Mouse (Mus musculus): ENCODE measurements at regions not wholly inside any gene's neighbourhood (a gene's known extent, or its start where the extent isn't known, plus 50 kb on each side); places are given as distances from the start of the nearest gene placed in this dataset.

GRCm38 (mm10) chr15:42225006-42225405 is 2090.8 kb downstream of the 9330182O14Rik start:
- TF ChIP-seq POU5F1 (IDR thresholded peaks at IDR 0.05; ENCODE audit: borderline replicate concordance, low read length) (no peak), CTCF (conservative IDR thresholded peaks at IDR 0.05; ENCODE audit: low read length) (no peak)
- H3K27me3 ChIP-seq (ENCODE audit: insufficient read depth, low read length), result no peaks in the 10 kb centered on the region

GRCm38 (mm10) chr15:42231692-42232091 is 2097.5 kb downstream of the 9330182O14Rik start:
- Histone ChIP-seq H3K4me1 (replicated peaks; ENCODE audit: low read depth, low read length) (no peaks in the 10 kb centered on the region), H3K4me3 (replicated peaks; ENCODE audit: low read length) (no peak overlapping the region), H3K27me3 (ENCODE audit: insufficient read depth, low read length) (no peaks in the 10 kb centered on the region), H3K9me3 (ENCODE audit: low read length) (no peaks in the 10 kb centered on the region), H3K36me3 (ENCODE audit: insufficient read depth, low read length) (no peaks in the 10 kb centered on the region)
- TF ChIP-seq POU5F1 (IDR thresholded peaks at IDR 0.05; ENCODE audit: borderline replicate concordance, low read length), result no peak
- TF ChIP-seq NANOG (IDR thresholded peaks at IDR 0.05; ENCODE audit: borderline replicate concordance, low read length), result no peak
- no peak for TF ChIP-seq CTCF (conservative IDR thresholded peaks at IDR 0.05; ENCODE audit: low read length)

More at GRCm38 (mm10) chr15:42225006-42225405, 2090.8 kb downstream of the 9330182O14Rik start:
- Histone ChIP-seq H3K36me3 (ENCODE audit: insufficient read depth, low read length) (no peaks in the 10 kb centered on the region), H3K9me3 (ENCODE audit: low read length) (no peaks in the 10 kb centered on the region), H3K4me1 (replicated peaks; ENCODE audit: low read depth, low read length) (no peaks in the 10 kb centered on the region), H3K4me3 (replicated peaks; ENCODE audit: low read length) (no peak overlapping the region)

GRCm38 (mm10) chr15:42246812-42247211 is 2112.6 kb downstream of the 9330182O14Rik start:
- no peak for TF ChIP-seq CTCF (conservative IDR thresholded peaks at IDR 0.05; ENCODE audit: low read length)
- no peak for TF ChIP-seq POU5F1 (IDR thresholded peaks at IDR 0.05; ENCODE audit: borderline replicate concordance, low read length)
- no peak for TF ChIP-seq NANOG (IDR thresholded peaks at IDR 0.05; ENCODE audit: borderline replicate concordance, low read length)
- Histone ChIP-seq H3K4me3 (replicated peaks; ENCODE audit: low read length) (no peak overlapping the region), H3K36me3 (ENCODE audit: insufficient read depth, low read length) (no peaks in the 10 kb centered on the region), H3K27me3 (ENCODE audit: insufficient read depth, low read length) (no peaks in the 10 kb centered on the region), H3K9me3 (ENCODE audit: low read length) (no peaks in the 10 kb centered on the region), H3K4me1 (replicated peaks; ENCODE audit: low read depth, low read length) (no peaks in the 10 kb centered on the region)

- no peaks in the 10 kb centered on the region for H3K4me1 ChIP-seq (replicated peaks; ENCODE audit: low read depth, low read length)
- H3K9me3 ChIP-seq (ENCODE audit: low read length), result no peaks in the 10 kb centered on the region
- no peaks in the 10 kb centered on the region for H3K36me3 ChIP-seq (ENCODE audit: insufficient read depth, low read length)
- H3K27me3 ChIP-seq (ENCODE audit: insufficient read depth, low read length), result no peaks in the 10 kb centered on the region
- no peak for TF ChIP-seq NANOG (IDR thresholded peaks at IDR 0.05; ENCODE audit: borderline replicate concordance, low read length)
- no peak for TF ChIP-seq CTCF (conservative IDR thresholded peaks at IDR 0.05; ENCODE audit: low read length)
- no peak for TF ChIP-seq POU5F1 (IDR thresholded peaks at IDR 0.05; ENCODE audit: borderline replicate concordance, low read length)
- no peak overlapping the region for H3K4me3 ChIP-seq (replicated peaks; ENCODE audit: low read length)
Observed at GRCm38 (mm10) chr15:42252730-42253330, 2118.7 kb downstream of the 9330182O14Rik start.

GRCm38 (mm10) chr15:42256343-42256742 is 2122.2 kb downstream of the 9330182O14Rik start:
- no peaks in the 10 kb centered on the region for H3K4me1 ChIP-seq (replicated peaks; ENCODE audit: low read depth, low read length)
- H3K4me3 ChIP-seq (replicated peaks; ENCODE audit: low read length), result no peak overlapping the region
- no peaks in the 10 kb centered on the region for H3K9me3 ChIP-seq (ENCODE audit: low read length)
- H3K36me3 ChIP-seq (ENCODE audit: insufficient read depth, low read length), result no peaks in the 10 kb centered on the region
- TF ChIP-seq CTCF (conservative IDR thresholded peaks at IDR 0.05; ENCODE audit: low read length) (no peak), NANOG (IDR thresholded peaks at IDR 0.05; ENCODE audit: borderline replicate concordance, low read length) (no peak), POU5F1 (IDR thresholded peaks at IDR 0.05; ENCODE audit: borderline replicate concordance, low read length) (no peak)
- H3K27me3 ChIP-seq (ENCODE audit: insufficient read depth, low read length), result no peaks in the 10 kb centered on the region

- Histone ChIP-seq H3K27me3 (ENCODE audit: insufficient read depth, low read length) (no peaks in the 10 kb centered on the region), H3K9me3 (ENCODE audit: low read length) (peaks cover 4% of the 10 kb centered on the region; the same call in 1 of the 2 replicates), H3K4me3 (replicated peaks; ENCODE audit: low read length) (no peak overlapping the region), H3K4me1 (replicated peaks; ENCODE audit: low read depth, low read length) (no peaks in the 10 kb centered on the region), H3K36me3 (ENCODE audit: insufficient read depth, low read length) (no peaks in the 10 kb centered on the region)
- no peak for TF ChIP-seq CTCF (conservative IDR thresholded peaks at IDR 0.05; ENCODE audit: low read length)
- TF ChIP-seq POU5F1 (IDR thresholded peaks at IDR 0.05; ENCODE audit: borderline replicate concordance, low read length), result no peak
- no peak for TF ChIP-seq NANOG (IDR thresholded peaks at IDR 0.05; ENCODE audit: borderline replicate concordance, low read length)
Observed at GRCm38 (mm10) chr15:42275117-42275516, 2141.0 kb downstream of the 9330182O14Rik start.

GRCm38 (mm10) chr15:42277247-42277646 is 2143.1 kb downstream of the 9330182O14Rik start:
- no peak overlapping the region for H3K4me3 ChIP-seq (replicated peaks; ENCODE audit: low read length)
- TF ChIP-seq NANOG (IDR thresholded peaks at IDR 0.05; ENCODE audit: borderline replicate concordance, low read length) (no peak), POU5F1 (IDR thresholded peaks at IDR 0.05; ENCODE audit: borderline replicate concordance, low read length) (no peak), CTCF (conservative IDR thresholded peaks at IDR 0.05; ENCODE audit: low read length) (no peak)
- peaks cover 14% of the 10 kb centered on the region for H3K9me3 ChIP-seq (ENCODE audit: low read length)
- no peaks in the 10 kb centered on the region for H3K27me3 ChIP-seq (ENCODE audit: insufficient read depth, low read length)
- H3K36me3 ChIP-seq (ENCODE audit: insufficient read depth, low read length), result no peaks in the 10 kb centered on the region
- H3K4me1 ChIP-seq (replicated peaks; ENCODE audit: low read depth, low read length), result no peaks in the 10 kb centered on the region

GRCm38 (mm10) chr15:42280810-42281209 is 2146.6 kb downstream of the 9330182O14Rik start:
- TF ChIP-seq CTCF (conservative IDR thresholded peaks at IDR 0.05; ENCODE audit: low read length), result no peak
- TF ChIP-seq NANOG (IDR thresholded peaks at IDR 0.05; ENCODE audit: borderline replicate concordance, low read length), result no peak
- TF ChIP-seq POU5F1 (IDR thresholded peaks at IDR 0.05; ENCODE audit: borderline replicate concordance, low read length), result no peak
- H3K9me3 ChIP-seq (ENCODE audit: low read length), result peaks cover 14% of the 10 kb centered on the region
- no peak overlapping the region for H3K4me3 ChIP-seq (replicated peaks; ENCODE audit: low read length)
- H3K27me3 ChIP-seq (ENCODE audit: insufficient read depth, low read length), result no peaks in the 10 kb centered on the region
- H3K4me1 ChIP-seq (replicated peaks; ENCODE audit: low read depth, low read length), result no peaks in the 10 kb centered on the region
- H3K36me3 ChIP-seq (ENCODE audit: insufficient read depth, low read length), result no peaks in the 10 kb centered on the region

- no peaks in the 10 kb centered on the region for H3K36me3 ChIP-seq (ENCODE audit: insufficient read depth, low read length)
- H3K27me3 ChIP-seq (ENCODE audit: insufficient read depth, low read length), result no peaks in the 10 kb centered on the region
- no peak overlapping the region for H3K4me3 ChIP-seq (replicated peaks; ENCODE audit: low read length)
- TF ChIP-seq CTCF (conservative IDR thresholded peaks at IDR 0.05; ENCODE audit: low read length) (no peak), NANOG (IDR thresholded peaks at IDR 0.05; ENCODE audit: borderline replicate concordance, low read length) (no peak)
- no peaks in the 10 kb centered on the region for H3K9me3 ChIP-seq (ENCODE audit: low read length)
- H3K4me1 ChIP-seq (replicated peaks; ENCODE audit: low read depth, low read length), result no peaks in the 10 kb centered on the region
Observed at GRCm38 (mm10) chr15:42296406-42296805, 2162.2 kb downstream of the 9330182O14Rik start.
